Mouse (Mus musculus) MEL (cell line): ENCODE measurements at regions not wholly inside any gene's neighbourhood (a gene's known extent, or its start where the extent isn't known, plus 50 kb on each side); places are given as distances from the start of the nearest gene placed in this dataset.

ENCODE experiments used
- KAT2A ChIP-seq: conservative IDR thresholded peaks from 2 replicates; pipeline ENCODE4 v1.6.1; 2012; ENCODE audit warnings: low read depth, low read length, improper control_type of control experiment, inconsistent platforms
- POLR2A ChIP-seq, 2 experiments: IDR thresholded peaks; 2 replicates each; pipeline ENCODE4 v1.6.1; 2011 to 2012; ENCODE audit warnings: low read length in 2 of 2, mild to moderate bottlenecking in 2 of 2, control low read depth in 1 of 2, improper control_type of control experiment in 1 of 2, low read depth in 1 of 2, moderate library complexity in 1 of 2; ENCODE audit not compliant: control insufficient read depth in 1 of 2, insufficient read depth in 1 of 2, poor library complexity in 1 of 2

- TF ChIP-seq KAT2A (no peak), POLR2A (IDR thresholded peaks at IDR 0.05; ENCODE audit: control insufficient read depth in 1 of 2, insufficient read depth in 1 of 2, low read depth in 1 of 2, low read length in 2 of 2, poor library complexity in 1 of 2) (no peak)
Observed at GRCm38 (mm10) chr14:17352324-17353037, 307.6 kb upstream of the Thrb start.
